Mouse (Mus musculus): ENCODE data around the gene Smtnl1. TPM values are rescaled to one million over a fixed set of nuclear protein-coding genes. Genes with fewer than 3 reads are reported as not detected.

Smtnl1 gene
- polyA plus RNA-seq, 1 experiment from 2014 or later, result 0.27 TPM

GRCm38 (mm10) chr2:84783840-84784566 is 38.4 kb downstream of the Smtnl1 start:
- Histone ChIP-seq H3K4me3 (no peak overlapping the region), H3K9ac (no peak overlapping the region), H3K27me3 (no peaks in the 10 kb centered on the region), H3K4me2 (no peak overlapping the region), H3K36me3 (no peaks in the 10 kb centered on the region), H3K27ac (0 out of 2 replicates have a peak overlapping the region, but pooled peaks have one; percentile 43), H3K4me1 (peaks cover 4% of the 10 kb centered on the region; the same call in 1 of the 2 replicates), H3K9me3 (no peaks in the 10 kb centered on the region)
- 39% methylated on average over 3 of the region's 3 CpGs for WGBS
- peak; percentile 58; the same call in 1 of the 2 replicates for ATAC-seq (ENCODE audit: borderline replicate concordance, extremely low read depth, low FRiP score, low TSS enrichment)

GRCm38 (mm10) chr2:84783315-84783714 is 39.1 kb downstream of the Smtnl1 start:
- H3K4me2 ChIP-seq, result no peak overlapping the region
- 65% methylated on average over 1 of the region's 1 CpGs for WGBS
- peaks cover 4% of the 10 kb centered on the region; the same call in 1 of the 2 replicates for H3K4me1 ChIP-seq
- no peak overlapping the region for H3K4me3 ChIP-seq
- H3K9ac ChIP-seq, result no peak overlapping the region
- H3K27ac ChIP-seq, result no peak overlapping the region
- no peaks in the 10 kb centered on the region for H3K36me3 ChIP-seq
- H3K27me3 ChIP-seq, result no peaks in the 10 kb centered on the region
- no peak for ATAC-seq (ENCODE audit: borderline replicate concordance, extremely low read depth, low FRiP score, low TSS enrichment)
- H3K9me3 ChIP-seq, result no peaks in the 10 kb centered on the region

- Histone ChIP-seq H3K27ac (no peak overlapping the region), H3K27me3 (no peaks in the 10 kb centered on the region), H3K9me3 (no peaks in the 10 kb centered on the region), H3K36me3 (no peaks in the 10 kb centered on the region), H3K9ac (no peak overlapping the region), H3K4me1 (peaks cover 13% of the 10 kb centered on the region), H3K4me2 (no peak overlapping the region), H3K4me3 (no peak overlapping the region)
- ATAC-seq (ENCODE audit: borderline replicate concordance, extremely low read depth, low FRiP score, low TSS enrichment), result no peak
- 45% methylated on average over 6 of the region's 6 CpGs for WGBS
Measured at GRCm38 (mm10) chr2:84779210-84779609, 43.2 kb downstream of the Smtnl1 start.

GRCm38 (mm10) chr2:84777706-84778105 is 44.7 kb downstream of the Smtnl1 start:
- no peak overlapping the region for H3K4me3 ChIP-seq
- WGBS, result 41% methylated on average over 3 of the region's 3 CpGs
- ATAC-seq (ENCODE audit: borderline replicate concordance, extremely low read depth, low FRiP score, low TSS enrichment), result no peak

GRCm38 (mm10) chr2:84775665-84776064 is 46.8 kb downstream of the Smtnl1 start:
- 60% methylated on average over 6 of the region's 6 CpGs for WGBS
- Histone ChIP-seq H3K9me3 (no peaks in the 10 kb centered on the region), H3K27ac (peak overlapping the region; percentile 86), H3K9ac (no peak overlapping the region), H3K4me3 (no peak overlapping the region), H3K27me3 (no peaks in the 10 kb centered on the region), H3K4me1 (peaks cover 14% of the 10 kb centered on the region), H3K4me2 (peak overlapping the region; percentile 33; the same call in 1 of the 2 replicates), H3K36me3 (no peaks in the 10 kb centered on the region)
- ATAC-seq (ENCODE audit: borderline replicate concordance, extremely low read depth, low FRiP score, low TSS enrichment), result no peak

More at GRCm38 (mm10) chr2:84777706-84778105, 44.7 kb downstream of the Smtnl1 start:
- H3K36me3 ChIP-seq, result no peaks in the 10 kb centered on the region
- H3K4me2 ChIP-seq, result no peak overlapping the region
- no peaks in the 10 kb centered on the region for H3K9me3 ChIP-seq
- peaks cover 14% of the 10 kb centered on the region for H3K4me1 ChIP-seq
- H3K27ac ChIP-seq, result no peak overlapping the region
- H3K27me3 ChIP-seq, result no peaks in the 10 kb centered on the region
- H3K9ac ChIP-seq, result no peak overlapping the region

GRCm38 (mm10) chr2:84775241-84775640 is 47.2 kb downstream of the Smtnl1 start, which contains the start of gene Serping1:
TSS of gene Serping1 (minus strand) at chr2:84775444.
- ATAC-seq (ENCODE audit: borderline replicate concordance, extremely low read depth, low FRiP score, low TSS enrichment), result peak; percentile 68
- no peaks in the 10 kb centered on the region for H3K36me3 ChIP-seq
- peak within 1 kb of the TSS; percentile 57 for H3K4me2 ChIP-seq
- H3K4me3 ChIP-seq, result peak within 1 kb of the TSS; percentile 39
- 36% methylated on average over 9 of the region's 9 CpGs for WGBS
- peak within 1 kb of the TSS; percentile 86 for H3K27ac ChIP-seq
- peaks cover 14% of the 10 kb centered on the region for H3K4me1 ChIP-seq
- no peaks in the 10 kb centered on the region for H3K9me3 ChIP-seq
- H3K9ac ChIP-seq, result peak within 1 kb of the TSS; percentile 33
- H3K27me3 ChIP-seq, result no peaks in the 10 kb centered on the region

- peak overlapping the region; percentile 33 for H3K9ac ChIP-seq
- peak; percentile 96 for ATAC-seq (ENCODE audit: borderline replicate concordance, extremely low read depth, low FRiP score, low TSS enrichment)
- 10% methylated on average over 14 of the region's 15 CpGs for WGBS
- peak overlapping the region; percentile 57 for H3K4me2 ChIP-seq
- peak overlapping the region; percentile 86 for H3K27ac ChIP-seq
- H3K36me3 ChIP-seq, result 0 out of 2 replicates have a peak, but pooled peaks cover 5% of the 10 kb centered on the region
- no peaks in the 10 kb centered on the region for H3K27me3 ChIP-seq
- peaks cover 14% of the 10 kb centered on the region for H3K4me1 ChIP-seq
- H3K4me3 ChIP-seq, result peak overlapping the region; percentile 39
- no peaks in the 10 kb centered on the region for H3K9me3 ChIP-seq
Measured at GRCm38 (mm10) chr2:84774751-84775150, 47.7 kb downstream of the Smtnl1 start.

- Histone ChIP-seq H3K9ac (no peak overlapping the region), H3K27me3 (no peaks in the 10 kb centered on the region), H3K27ac (no peak overlapping the region), H3K9me3 (no peaks in the 10 kb centered on the region), H3K4me3 (no peak overlapping the region), H3K4me2 (peak overlapping the region; percentile 57; the same call in 1 of the 2 replicates), H3K36me3 (0 out of 2 replicates have a peak, but pooled peaks cover 5% of the 10 kb centered on the region), H3K4me1 (peaks cover 14% of the 10 kb centered on the region)
- no peak for ATAC-seq (ENCODE audit: borderline replicate concordance, extremely low read depth, low FRiP score, low TSS enrichment)
- whole genome bisulfite sequencing, result 81% methylated on average over 5 of the region's 5 CpGs
Measured at GRCm38 (mm10) chr2:84773195-84773594, 49.3 kb downstream of the Smtnl1 start.

GRCm38 (mm10) chr2:84772454-84772853 is 50.0 kb downstream of the Smtnl1 start:
- no peak overlapping the region for H3K27ac ChIP-seq
- WGBS, result 84% methylated on average over 4 of the region's 4 CpGs
- 0 out of 2 replicates have a peak, but pooled peaks cover 5% of the 10 kb centered on the region for H3K36me3 ChIP-seq
- H3K4me3 ChIP-seq, result no peak overlapping the region
- ATAC-seq (ENCODE audit: borderline replicate concordance, extremely low read depth, low FRiP score, low TSS enrichment), result no peak
- no peak overlapping the region for H3K9ac ChIP-seq
- peaks cover 14% of the 10 kb centered on the region for H3K4me1 ChIP-seq
- H3K27me3 ChIP-seq, result no peaks in the 10 kb centered on the region
- H3K4me2 ChIP-seq, result no peak overlapping the region
- H3K9me3 ChIP-seq, result no peaks in the 10 kb centered on the region

GRCm38 (mm10) chr2:84770501-84770900 is 52.0 kb downstream of the Smtnl1 start:
- no peak for ATAC-seq (ENCODE audit: borderline replicate concordance, extremely low read depth, low FRiP score, low TSS enrichment)
- H3K4me2 ChIP-seq, result no peak overlapping the region
- no peak overlapping the region for H3K27ac ChIP-seq
- H3K4me3 ChIP-seq, result no peak overlapping the region
- H3K36me3 ChIP-seq, result 0 out of 2 replicates have a peak, but pooled peaks cover 5% of the 10 kb centered on the region
- no peaks in the 10 kb centered on the region for H3K27me3 ChIP-seq
- no peak overlapping the region for H3K9ac ChIP-seq
- no peaks in the 10 kb centered on the region for H3K9me3 ChIP-seq
- WGBS, result 76% methylated on average over 6 of the region's 6 CpGs
- peaks cover 12% of the 10 kb centered on the region for H3K4me1 ChIP-seq

- H3K4me2 ChIP-seq, result no peak overlapping the region
- 6% methylated on average over 1 of the region's 1 CpGs for WGBS
Measured at GRCm38 (mm10) chr2:84762818-84763217, 59.6 kb downstream of the Smtnl1 start.

GRCm38 (mm10) chr2:84762295-84762694 is 60.2 kb downstream of the Smtnl1 start:
- H3K9me3 ChIP-seq, result no peaks in the 10 kb centered on the region
- H3K27ac ChIP-seq, result no peak overlapping the region
- ATAC-seq (ENCODE audit: borderline replicate concordance, extremely low read depth, low FRiP score, low TSS enrichment), result no peak
- H3K9ac ChIP-seq, result no peak overlapping the region
- whole genome bisulfite sequencing, result 54% methylated on average over 4 of the region's 4 CpGs
- H3K36me3 ChIP-seq, result no peaks in the 10 kb centered on the region
- H3K4me1 ChIP-seq, result no peaks in the 10 kb centered on the region
- H3K4me2 ChIP-seq, result no peak overlapping the region
- H3K4me3 ChIP-seq, result no peak overlapping the region
- no peaks in the 10 kb centered on the region for H3K27me3 ChIP-seq

More at GRCm38 (mm10) chr2:84762818-84763217, 59.6 kb downstream of the Smtnl1 start:
- Histone ChIP-seq H3K9ac (no peak overlapping the region), H3K27me3 (no peaks in the 10 kb centered on the region), H3K4me1 (no peaks in the 10 kb centered on the region), H3K4me3 (no peak overlapping the region), H3K9me3 (no peaks in the 10 kb centered on the region), H3K27ac (no peak overlapping the region), H3K36me3 (no peaks in the 10 kb centered on the region)
- no peak for ATAC-seq (ENCODE audit: borderline replicate concordance, extremely low read depth, low FRiP score, low TSS enrichment)

All from lung, embryonic 15.5 days (tissue).